Mouse (Mus musculus) gastrocnemius, adult 18-20 months (tissue): ENCODE measurements around the gene Pdss1. TPM values are rescaled to one million over a fixed set of nuclear protein-coding genes. Genes with fewer than 3 reads are reported as not detected.

ENCODE experiments used
- DNase-seq: peaks from one replicate; pipeline ENCODE4 v3.0.0; 2021; ENCODE audit warnings: low spot score
- total RNA-seq, 2 experiments: library from RNA; stranded (reverse); gene quantifications; 2 replicates each; pipeline ENCODE4 v1.2.3; 2021

Gene Pdss1
- total RNA-seq, 2 experiments from 2014 or later = 9.0 to 11.4 TPM

DNA sequence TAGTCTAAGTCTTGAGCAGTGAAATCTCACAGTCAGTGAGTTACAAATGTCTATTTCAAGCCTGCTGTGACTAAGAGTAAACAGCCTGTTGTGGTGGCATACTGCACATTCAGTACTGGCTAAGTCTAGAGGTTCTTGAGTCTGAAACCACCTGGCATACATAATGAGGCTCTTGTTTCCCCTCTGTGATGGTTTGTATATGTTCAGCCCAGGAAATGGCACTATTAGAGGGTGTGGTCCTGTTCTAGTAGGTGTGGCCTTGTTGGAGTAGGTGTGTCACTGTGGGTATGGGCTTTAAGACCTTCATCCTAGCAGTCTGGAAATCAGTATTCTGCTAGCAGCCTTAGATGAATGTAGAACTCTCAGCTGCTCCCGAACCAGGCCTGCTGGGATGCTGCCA, 62.1 kb downstream of the Pdss1 start:
- no peak for DNase-seq

DNA sequence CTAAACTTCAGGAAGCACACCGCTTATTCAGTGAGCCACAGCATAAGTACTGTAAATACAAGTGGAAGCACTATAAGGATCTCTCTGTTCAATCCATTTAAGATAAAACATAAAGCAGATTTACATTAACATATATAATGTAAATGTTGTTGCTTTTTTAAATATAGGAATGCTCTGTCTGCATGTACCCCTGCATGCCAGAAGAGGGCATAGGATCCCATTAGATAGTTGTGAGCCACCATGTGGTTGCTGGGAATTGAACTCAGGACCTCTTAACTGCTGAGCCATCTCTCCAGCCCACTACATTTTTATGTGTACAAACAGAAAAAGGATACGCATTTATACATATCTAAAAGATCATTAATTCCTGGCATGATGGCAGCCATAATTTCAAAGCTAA, 66.4 kb downstream of the Pdss1 start:
- DNase-seq = no peak

DNA sequence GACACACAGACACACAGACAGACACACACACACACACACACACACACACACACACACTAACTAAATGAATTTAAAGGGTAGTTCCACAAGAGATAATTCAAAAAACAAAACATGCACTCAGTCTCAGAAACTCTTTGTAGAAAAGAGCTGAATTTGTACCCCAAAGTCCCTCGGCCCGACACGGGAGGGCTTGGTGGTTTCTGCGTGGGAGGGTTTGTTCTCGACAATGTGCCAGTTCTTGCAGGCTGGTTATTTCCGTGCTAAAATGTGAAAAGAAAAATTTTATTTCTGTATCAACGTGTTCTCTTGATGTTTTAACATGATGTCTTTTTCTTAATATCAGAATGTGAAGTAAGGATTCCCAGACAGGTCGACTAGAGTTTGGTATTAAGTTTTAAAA, 66.9 kb downstream of the Pdss1 start:
- no peak for DNase-seq

DNA sequence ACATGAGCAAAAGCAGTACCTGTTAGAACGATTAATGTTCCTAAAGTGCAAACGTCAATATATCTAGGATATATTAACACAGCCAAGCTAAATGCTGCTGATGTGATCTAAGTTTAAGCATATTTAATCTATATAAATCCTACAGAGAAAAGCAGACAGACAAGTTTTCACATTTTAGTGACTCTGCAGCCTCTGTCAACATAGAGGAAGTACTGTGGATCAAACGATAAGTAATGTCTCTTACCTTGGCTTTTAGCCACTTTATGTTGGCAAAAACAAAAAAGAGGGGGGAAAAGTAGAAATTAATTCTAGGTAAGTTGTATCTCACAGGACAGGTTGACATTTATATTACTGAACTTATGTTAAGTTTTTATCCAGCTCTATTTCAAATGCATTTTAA, 67.6 kb downstream of the Pdss1 start:
- no peak for DNase-seq

DNA sequence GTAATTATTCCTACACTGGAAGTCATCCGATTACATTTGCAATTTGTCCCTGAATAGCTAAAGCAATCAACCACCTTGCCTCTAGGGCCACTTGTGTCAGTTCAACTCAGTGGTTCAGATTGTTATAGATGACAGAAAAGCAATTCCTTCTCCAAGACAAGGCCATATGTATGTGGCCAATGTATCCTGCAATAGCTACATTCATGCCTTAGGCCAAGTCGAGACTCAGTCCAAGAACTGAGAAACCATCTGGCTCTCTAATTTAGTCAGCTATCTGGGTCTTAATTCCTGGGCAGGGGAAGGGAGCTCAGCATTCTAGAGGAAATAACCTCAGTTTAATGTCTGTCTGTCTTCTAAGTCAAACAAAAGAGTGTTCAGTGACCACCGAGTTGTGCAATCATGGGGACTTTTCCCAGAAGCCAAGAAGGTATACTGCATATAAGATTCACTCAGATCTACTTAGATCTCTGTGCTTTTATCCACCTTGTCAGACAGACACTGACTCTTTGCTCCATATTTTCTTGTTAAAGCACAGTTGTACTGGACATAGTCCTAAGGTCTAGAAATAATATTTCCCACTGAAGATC, 82.2 kb downstream of the Pdss1 start:
- DNase-seq = no peak

DNA sequence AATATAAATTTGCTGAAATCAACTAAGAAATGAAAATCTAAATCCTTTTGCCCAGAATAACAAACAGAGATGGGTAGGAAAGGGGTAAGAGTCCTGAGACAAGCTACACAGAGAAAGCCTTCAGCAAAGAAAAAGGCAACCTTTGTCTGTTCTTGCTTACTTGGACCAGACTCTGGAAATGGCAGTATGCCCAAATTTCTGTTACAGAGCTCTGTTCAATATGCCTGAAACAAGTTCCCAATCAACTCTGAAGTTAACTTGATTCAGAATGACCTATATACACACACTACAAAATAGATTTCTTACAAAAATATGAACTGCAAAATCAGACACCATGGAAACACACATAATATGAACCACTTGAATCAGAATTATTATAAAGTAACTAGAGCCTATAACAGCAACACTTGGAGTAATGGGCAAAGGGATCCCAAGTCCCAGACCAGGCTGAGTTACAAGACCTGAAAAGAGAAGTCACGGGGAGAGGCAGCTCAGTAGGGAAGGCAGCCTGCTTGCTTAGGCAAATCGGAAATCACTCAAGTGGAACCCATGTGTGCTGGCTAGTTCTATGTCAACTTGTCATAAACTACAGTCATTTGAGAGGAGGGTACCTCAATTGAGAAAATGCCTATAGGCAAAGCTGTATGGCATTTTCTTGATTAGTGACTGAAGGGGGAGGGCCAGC, 90.8 kb downstream of the Pdss1 start:
- no peak for DNase-seq

Other genes with a start within 250 kb of the Pdss1 start
- gene Apbb1ip, start 121.4 kb upstream of the Pdss1 start, total RNA-seq = 1 to 10 TPM; 1.3 to 2.0 TPM
- gene Abi1, start 144.7 kb downstream of the Pdss1 start, total RNA-seq = 10 to 100 TPM; 17.4 to 22.4 TPM
- gene Acbd5, start 172.6 kb downstream of the Pdss1 start, total RNA-seq = 10 to 100 TPM; 26.8 to 27.8 TPM